Mouse (Mus musculus): ENCODE data around the gene Hnrnpul2. TPM values are rescaled to one million over a fixed set of nuclear protein-coding genes. Genes with fewer than 3 reads are reported as not detected.

Hnrnpul2 gene
- total and polyA plus RNA-seq, 3 experiments: 17.8 to 81.6 (median 44.3) TPM

DNA sequence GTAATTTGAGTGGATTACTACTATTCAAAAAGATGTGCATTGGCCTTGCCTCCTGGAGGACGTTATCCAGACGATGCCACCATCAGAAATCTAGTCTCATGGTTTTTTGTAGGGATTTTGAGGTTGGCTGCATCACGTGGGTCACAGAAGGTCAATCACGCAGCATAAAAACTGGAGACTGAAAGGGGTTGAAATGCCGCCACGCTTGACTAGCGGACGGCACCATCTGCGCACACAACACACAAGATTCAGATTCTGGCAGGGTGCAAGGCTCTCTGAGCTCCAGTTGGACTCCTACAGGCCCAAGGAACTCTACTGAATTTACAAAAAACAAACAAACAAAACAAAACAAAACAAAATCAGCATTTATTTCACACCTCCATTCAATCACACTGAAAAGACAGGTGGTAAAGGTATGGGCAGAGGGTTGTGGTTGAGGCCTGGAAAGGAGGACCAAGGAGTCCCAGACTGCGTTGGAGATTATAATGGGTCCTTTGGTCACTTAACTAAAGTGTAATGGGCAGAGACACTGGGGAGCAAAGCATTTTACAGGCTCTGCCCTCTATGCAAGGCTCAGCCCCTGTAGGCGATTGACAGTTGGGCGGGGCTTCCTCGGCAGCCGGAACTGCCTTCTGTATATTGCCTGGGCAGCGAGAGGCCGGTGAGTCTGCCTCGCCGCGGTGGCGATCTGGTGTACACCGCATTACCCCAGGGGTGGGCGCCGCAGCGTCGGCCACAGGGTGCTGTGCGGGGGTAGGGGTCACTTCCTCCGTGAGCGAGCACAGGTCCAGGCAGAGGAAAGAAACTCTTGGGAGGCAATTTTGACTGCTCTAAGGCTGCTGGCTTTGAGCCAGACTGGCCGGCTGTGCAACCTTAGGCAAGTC lies 20.3 kb downstream of the Hnrnpul2 start (continued):
- TF ChIP-seq UBTF (IDR thresholded peaks at IDR 0.05; ENCODE audit: low read depth, low read length) (no peak), POLR2A (IDR thresholded peaks at IDR 0.05; ENCODE audit: low read depth, low read length) (peak; percentile 78), MEF2A (IDR thresholded peaks at IDR 0.05; ENCODE audit: borderline replicate concordance, low read depth, low read length) (peak; percentile 24; the same call in 1 of the 2 replicates), MAZ (IDR thresholded peaks at IDR 0.05; ENCODE audit: low read depth, low read length) (no peak), JUN (IDR thresholded peaks at IDR 0.05; ENCODE audit: insufficient read depth, low read depth, low read length) (no peak), E2F4 (IDR thresholded peaks at IDR 0.05; ENCODE audit: insufficient replicate concordance, low read depth, low read length) (no peak), CHD1 (IDR thresholded peaks at IDR 0.05; ENCODE audit: low read depth, low read length) (0 out of 2 replicates have a peak, but pooled peaks have one; percentile 61), ETS1 (conservative IDR thresholded peaks at IDR 0.05; ENCODE audit: low read depth, low read length) (no peak), CTCF (conservative IDR thresholded peaks at IDR 0.05 in 1 of 2, IDR thresholded peaks at IDR 0.05 in 1 of 2; ENCODE audit: low read depth in 2 of 2, low read length in 2 of 2) (no peak), TCF12 (IDR thresholded peaks at IDR 0.05; ENCODE audit: low read depth, low read length) (no peak)

DNA sequence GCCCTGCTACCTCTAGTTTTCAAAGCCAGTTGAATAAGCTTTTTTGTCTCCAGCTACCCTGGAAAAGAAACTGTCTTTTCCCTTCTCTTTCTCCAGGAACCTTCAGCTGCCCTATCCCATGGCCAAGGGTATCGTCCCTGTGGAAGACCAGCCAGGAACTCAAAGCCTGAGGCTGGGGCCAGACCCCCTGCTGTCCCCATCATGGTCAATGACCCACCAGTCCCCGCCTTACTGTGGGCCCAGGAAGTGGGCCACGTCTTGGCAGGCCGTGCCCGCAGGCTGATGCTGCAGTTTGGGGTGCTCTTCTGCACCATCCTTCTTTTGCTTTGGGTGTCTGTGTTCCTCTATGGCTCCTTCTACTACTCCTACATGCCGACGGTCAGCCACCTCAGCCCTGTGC lies 21.2 kb downstream of the Hnrnpul2 start:
- H3K4me1 ChIP-seq (ENCODE audit: control insufficient read depth in 1 of 2, insufficient read depth in 2 of 2): peaks cover 11 to 38% of the 10 kb centered on the region in 2 experiments
- DNase-seq (ENCODE audit: extremely low read depth): no peak
- no peak overlapping the region for H3K27ac ChIP-seq (ENCODE audit: insufficient read depth, low read depth)
- H3K4me2 ChIP-seq (ENCODE audit: insufficient read depth, low read depth, poor library complexity, severe bottlenecking): peak overlapping the region; percentile 96
- peaks cover 16 to 50% of the 10 kb centered on the region in 2 experiments for H3K36me3 ChIP-seq (replicated peaks in 1 of 2; ENCODE audit: control insufficient read depth in 1 of 2, insufficient read depth in 1 of 2, low read length in 1 of 2)
- in situ Hi-C loops (cut with MboI; ENCODE audit: low pct_ligation_motif_present, low pct_unique_long_range_greater_than_20kb, low sequenced_read_pairs): loop anchor here (25.0 kb wide), 1 partner anchor 1021 kb away; no protein-coding TSS in a partner anchor
- peak overlapping the region; percentile 75 for H3K9ac ChIP-seq (ENCODE audit: insufficient read depth, low read depth)
- H3K9me3 ChIP-seq (replicated peaks; ENCODE audit: low read length): no peaks in the 10 kb centered on the region
- peaks cover 20% of the 10 kb centered on the region for H3K79me2 ChIP-seq (replicated peaks; ENCODE audit: control insufficient read depth, extremely low read depth, insufficient read depth, poor library complexity, severe bottlenecking)
- H3K4me3 ChIP-seq (replicated peaks in 1 of 3; ENCODE audit: low read depth in 2 of 3, low read length in 2 of 3, poor library complexity in 1 of 3): peak overlapping the region; percentile 54 to 81 (median 65)
- dilution Hi-C loops (cut with MboI; ENCODE audit: extremely low pct_ligation_motif_present, extremely low pct_unique_long_range_greater_than_20kb, low sequenced_read_pairs): no loop called here
- no peaks in the 10 kb centered on the region for H3K27me3 ChIP-seq (replicated peaks)
- TF ChIP-seq MAFK (IDR thresholded peaks at IDR 0.05; ENCODE audit: insufficient replicate concordance, low read length): no peak
- no peak for TF ChIP-seq MAX (IDR thresholded peaks at IDR 0.05; ENCODE audit: low read length)
- TF ChIP-seq MXI1 (IDR thresholded peaks at IDR 0.05; ENCODE audit: low read depth, low read length): no peak
- no peak for TF ChIP-seq ZC3H11A (IDR thresholded peaks at IDR 0.05; ENCODE audit: low read depth, low read length)
- no peak for TF ChIP-seq NRF1 (IDR thresholded peaks at IDR 0.05; ENCODE audit: low read depth, low read length)
- no peak for TF ChIP-seq IRF4 (IDR thresholded peaks at IDR 0.05; ENCODE audit: low read depth, low read length)
- TF ChIP-seq JUN (IDR thresholded peaks at IDR 0.05; ENCODE audit: insufficient read depth, low read depth, low read length): no peak

DNA sequence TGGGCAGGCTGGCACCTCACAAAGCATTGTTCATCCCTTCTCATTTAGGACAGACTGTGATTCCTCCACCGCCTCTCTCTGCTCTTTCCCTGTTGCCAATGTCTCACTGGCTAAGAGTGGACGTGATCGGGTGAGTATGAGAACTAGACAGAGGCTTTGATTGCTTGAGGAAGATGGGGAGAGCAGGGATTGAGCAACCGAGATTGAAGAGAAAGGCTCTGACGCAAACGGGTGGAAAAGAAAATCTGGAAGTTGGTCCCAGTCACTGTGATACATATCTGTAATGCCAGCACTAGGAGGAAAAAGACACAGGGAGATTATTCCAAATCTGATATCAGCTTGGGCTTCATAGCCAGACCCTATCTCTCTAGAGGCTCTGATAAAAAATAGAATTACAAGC lies 23.2 kb downstream of the Hnrnpul2 start:
- H3K79me2 ChIP-seq (replicated peaks; ENCODE audit: control insufficient read depth, extremely low read depth, insufficient read depth, poor library complexity, severe bottlenecking): peaks cover 20% of the 10 kb centered on the region
- no peaks in the 10 kb centered on the region for H3K27me3 ChIP-seq (replicated peaks)
- in situ Hi-C loops (cut with MboI; ENCODE audit: low pct_ligation_motif_present, low pct_unique_long_range_greater_than_20kb, low sequenced_read_pairs): loop anchor here (25.0 kb wide), 1 partner anchor 1019 kb away; no protein-coding TSS in a partner anchor
- no peak for DNase-seq (ENCODE audit: extremely low read depth)
- H3K9me3 ChIP-seq (replicated peaks; ENCODE audit: low read length): no peaks in the 10 kb centered on the region
- no peak overlapping the region for H3K27ac ChIP-seq (ENCODE audit: insufficient read depth, low read depth)
- no peak overlapping the region for H3K4me2 ChIP-seq (ENCODE audit: insufficient read depth, low read depth, poor library complexity, severe bottlenecking)
- TF ChIP-seq CHD1 (IDR thresholded peaks at IDR 0.05; ENCODE audit: low read depth, low read length) (no peak), IRF4 (IDR thresholded peaks at IDR 0.05; ENCODE audit: low read depth, low read length) (no peak), CHD2 (IDR thresholded peaks at IDR 0.05; ENCODE audit: low read length) (no peak), MYC (IDR thresholded peaks at IDR 0.05; ENCODE audit: low read depth, low read length) (no peak), POLR2AphosphoS2 (IDR thresholded peaks at IDR 0.05; ENCODE audit: low read depth, low read length) (no peak), JUND (conservative IDR thresholded peaks at IDR 0.05; ENCODE audit: low read depth, low read length) (no peak), HCFC1 (IDR thresholded peaks at IDR 0.05; ENCODE audit: low read depth, low read length) (no peak), ZMIZ1 (IDR thresholded peaks at IDR 0.05; ENCODE audit: low read depth, low read length) (no peak), RAD21 (IDR thresholded peaks at IDR 0.05; ENCODE audit: low read depth, low read length) (no peak), CTCF (conservative IDR thresholded peaks at IDR 0.05 in 1 of 2, IDR thresholded peaks at IDR 0.05 in 1 of 2; ENCODE audit: low read depth in 2 of 2, low read length in 2 of 2) (no peak)
- peaks cover 9 to 31% of the 10 kb centered on the region in 2 experiments for H3K4me1 ChIP-seq (ENCODE audit: control insufficient read depth in 1 of 2, insufficient read depth in 2 of 2)
- H3K4me3 ChIP-seq (replicated peaks in 1 of 3; ENCODE audit: low read depth in 2 of 3, low read length in 2 of 3, poor library complexity in 1 of 3): no peak overlapping the region
- dilution Hi-C loops (cut with MboI; ENCODE audit: extremely low pct_ligation_motif_present, extremely low pct_unique_long_range_greater_than_20kb, low sequenced_read_pairs): no loop called here
- H3K36me3 ChIP-seq (replicated peaks in 1 of 2; ENCODE audit: control insufficient read depth in 1 of 2, insufficient read depth in 1 of 2, low read length in 1 of 2): peaks cover 36 to 66% of the 10 kb centered on the region in 2 experiments
- no peak overlapping the region for H3K9ac ChIP-seq (ENCODE audit: insufficient read depth, low read depth)

All from CH12.LX (cell line).